Mouse (Mus musculus): ENCODE results near the gene Cftr. TPM values are rescaled to one million over a fixed set of nuclear protein-coding genes. Genes with fewer than 3 reads are reported as not detected.
A peak's percentile ranks its signal among the peaks of the same experiment; 100 is the strongest.

Gene Cftr
- polyA plus RNA-seq, 1 experiment from 2014 or later: 0.74 TPM

GRCm38 (mm10) chr6:18182903-18183302 is 12.4 kb downstream of the Cftr start:
- Histone ChIP-seq H3K4me3 (ENCODE audit: low read depth, low read length) (no peak overlapping the region), H3K36me3 (ENCODE audit: control insufficient read depth, insufficient read depth, low read length) (no peaks in the 10 kb centered on the region), H3K27ac (ENCODE audit: low read length) (no peak overlapping the region), H3K27me3 (ENCODE audit: control insufficient read depth, insufficient read depth, low read depth, low read length) (no peaks in the 10 kb centered on the region), H3K9me3 (replicated peaks; ENCODE audit: control insufficient read depth, low read length, poor library complexity, severe bottlenecking) (no peaks in the 10 kb centered on the region), H3K4me2 (ENCODE audit: low read length) (no peak overlapping the region), H3K4me1 (ENCODE audit: control insufficient read depth, insufficient read depth, low read length) (no peaks in the 10 kb centered on the region), H3K9ac (ENCODE audit: low read depth, low read length) (no peak overlapping the region)
- ATAC-seq: no peak

DNA sequence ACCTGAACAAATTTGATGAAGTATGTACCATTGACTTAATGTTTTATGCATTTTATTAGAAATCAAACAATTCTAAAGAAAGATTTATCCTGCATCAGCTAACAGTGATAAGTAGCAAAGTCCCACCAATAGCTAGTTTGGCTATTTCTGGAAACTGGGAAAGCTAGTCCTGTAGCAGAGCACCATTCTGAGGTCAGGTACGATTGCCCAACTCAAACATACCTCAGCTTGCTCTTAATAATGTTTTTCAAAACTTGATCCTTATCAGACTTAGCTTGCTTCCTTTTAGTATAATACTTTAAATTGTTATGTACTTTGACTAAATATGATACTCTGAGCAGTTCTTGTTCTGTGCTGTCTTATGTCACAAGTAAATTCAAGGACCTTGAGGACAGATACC is 50.2 kb downstream of the Cftr start:
- ATAC-seq: no peak
- Histone ChIP-seq H3K9me3 (replicated peaks; ENCODE audit: control insufficient read depth, low read length, poor library complexity, severe bottlenecking) (no peaks in the 10 kb centered on the region), H3K4me2 (ENCODE audit: low read length) (no peak overlapping the region), H3K27me3 (ENCODE audit: control insufficient read depth, insufficient read depth, low read depth, low read length) (no peaks in the 10 kb centered on the region), H3K9ac (ENCODE audit: low read depth, low read length) (no peak overlapping the region), H3K4me3 (ENCODE audit: low read depth, low read length) (no peak overlapping the region), H3K27ac (ENCODE audit: low read length) (no peak overlapping the region), H3K4me1 (ENCODE audit: control insufficient read depth, insufficient read depth, low read length) (no peaks in the 10 kb centered on the region), H3K36me3 (ENCODE audit: control insufficient read depth, insufficient read depth, low read length) (no peaks in the 10 kb centered on the region)
- WGBS: 77% methylated on average over 1 of the region's 1 CpGs

DNA sequence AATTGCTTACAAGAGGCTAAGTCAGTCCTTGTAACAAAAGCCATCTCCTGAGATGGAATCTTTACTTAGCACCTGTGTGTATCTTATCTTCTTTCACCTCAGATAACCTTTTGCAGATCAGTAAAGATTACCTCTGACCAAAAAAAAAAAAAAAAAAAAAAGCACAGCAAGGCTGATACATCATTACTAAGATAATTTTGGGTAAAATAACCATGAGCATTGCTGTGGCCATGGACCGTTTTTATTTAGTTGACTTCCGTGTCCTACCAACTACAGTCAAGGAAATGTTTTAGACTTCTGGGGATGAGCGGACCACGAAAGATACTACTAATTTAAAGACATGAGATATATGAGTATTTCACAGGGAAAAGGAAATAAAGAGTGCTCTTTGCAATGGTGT is 52.7 kb downstream of the Cftr start:
- no peak overlapping the region for H3K27ac ChIP-seq (ENCODE audit: low read length)
- no peaks in the 10 kb centered on the region for H3K4me1 ChIP-seq (ENCODE audit: control insufficient read depth, insufficient read depth, low read length)
- WGBS: 95% methylated on average over 4 of the region's 4 CpGs
- H3K4me3 ChIP-seq (ENCODE audit: low read depth, low read length): no peak overlapping the region
- no peak overlapping the region for H3K9ac ChIP-seq (ENCODE audit: low read depth, low read length)
- ATAC-seq: no peak
- no peak overlapping the region for H3K4me2 ChIP-seq (ENCODE audit: low read length)
- H3K27me3 ChIP-seq (ENCODE audit: control insufficient read depth, insufficient read depth, low read depth, low read length): no peaks in the 10 kb centered on the region
- H3K9me3 ChIP-seq (replicated peaks; ENCODE audit: control insufficient read depth, low read length, poor library complexity, severe bottlenecking): no peaks in the 10 kb centered on the region
- H3K36me3 ChIP-seq (ENCODE audit: control insufficient read depth, insufficient read depth, low read length): no peaks in the 10 kb centered on the region

- H3K9ac ChIP-seq (ENCODE audit: low read depth, low read length): no peak overlapping the region
- H3K36me3 ChIP-seq (ENCODE audit: control insufficient read depth, insufficient read depth, low read length): no peaks in the 10 kb centered on the region
- H3K4me1 ChIP-seq (ENCODE audit: control insufficient read depth, insufficient read depth, low read length): no peaks in the 10 kb centered on the region
- no peak for ATAC-seq
- no peak overlapping the region for H3K27ac ChIP-seq (ENCODE audit: low read length)
- no peak overlapping the region for H3K4me2 ChIP-seq (ENCODE audit: low read length)
- no peaks in the 10 kb centered on the region for H3K27me3 ChIP-seq (ENCODE audit: control insufficient read depth, insufficient read depth, low read depth, low read length)
- no peak overlapping the region for H3K4me3 ChIP-seq (ENCODE audit: low read depth, low read length)
- no peaks in the 10 kb centered on the region for H3K9me3 ChIP-seq (replicated peaks; ENCODE audit: control insufficient read depth, low read length, poor library complexity, severe bottlenecking)
- WGBS: 11% methylated on average over 3 of the region's 3 CpGs
Observed at GRCm38 (mm10) chr6:18225157-18225556, 54.7 kb downstream of the Cftr start.

- H3K27me3 ChIP-seq (ENCODE audit: control insufficient read depth, insufficient read depth, low read depth, low read length): no peaks in the 10 kb centered on the region
- ATAC-seq: 0 out of 2 replicates have a peak, but pooled peaks have one; percentile 32
Observed at GRCm38 (mm10) chr6:18246495-18246894, 76.0 kb downstream of the Cftr start.

GRCm38 (mm10) chr6:18247891-18248463 is 77.5 kb downstream of the Cftr start:
- 52% methylated on average over 2 of the region's 2 CpGs for WGBS
- Histone ChIP-seq H3K4me1 (ENCODE audit: control insufficient read depth, insufficient read depth, low read length) (no peaks in the 10 kb centered on the region), H3K9ac (ENCODE audit: low read depth, low read length) (no peak overlapping the region), H3K4me2 (ENCODE audit: low read length) (no peak overlapping the region), H3K27ac (ENCODE audit: low read length) (no peak overlapping the region), H3K9me3 (replicated peaks; ENCODE audit: control insufficient read depth, low read length, poor library complexity, severe bottlenecking) (no peaks in the 10 kb centered on the region), H3K27me3 (ENCODE audit: control insufficient read depth, insufficient read depth, low read depth, low read length) (no peaks in the 10 kb centered on the region), H3K36me3 (ENCODE audit: control insufficient read depth, insufficient read depth, low read length) (no peaks in the 10 kb centered on the region), H3K4me3 (ENCODE audit: low read depth, low read length) (no peak overlapping the region)
- ATAC-seq: no peak

More at GRCm38 (mm10) chr6:18246495-18246894, 76.0 kb downstream of the Cftr start:
- H3K27ac ChIP-seq (ENCODE audit: low read length): no peak overlapping the region
- no peaks in the 10 kb centered on the region for H3K9me3 ChIP-seq (replicated peaks; ENCODE audit: control insufficient read depth, low read length, poor library complexity, severe bottlenecking)
- no peaks in the 10 kb centered on the region for H3K36me3 ChIP-seq (ENCODE audit: control insufficient read depth, insufficient read depth, low read length)
- H3K4me2 ChIP-seq (ENCODE audit: low read length): no peak overlapping the region
- H3K4me1 ChIP-seq (ENCODE audit: control insufficient read depth, insufficient read depth, low read length): no peaks in the 10 kb centered on the region
- H3K4me3 ChIP-seq (ENCODE audit: low read depth, low read length): no peak overlapping the region
- 9% methylated on average over 1 of the region's 1 CpGs for WGBS
- no peak overlapping the region for H3K9ac ChIP-seq (ENCODE audit: low read depth, low read length)

DNA sequence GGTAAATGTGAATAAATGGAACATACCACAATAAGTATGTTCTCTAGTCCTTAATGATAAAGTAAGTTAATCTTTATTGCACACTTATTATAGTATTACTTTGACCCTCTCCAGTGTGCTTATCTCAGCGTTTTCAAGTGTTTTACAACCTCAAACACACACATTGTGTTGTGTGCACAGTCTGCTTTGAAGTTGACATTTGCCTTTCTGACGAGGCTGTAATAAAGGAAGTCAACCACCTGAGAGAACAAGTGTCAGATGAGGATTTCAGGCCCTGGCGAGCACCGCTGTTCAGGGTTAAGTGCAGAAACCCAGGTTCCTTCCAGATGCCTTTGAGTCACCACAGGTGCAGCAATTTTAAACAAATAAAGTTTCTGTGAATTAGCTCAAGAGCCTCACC is 78.0 kb downstream of the Cftr start:
- no peak overlapping the region for H3K4me3 ChIP-seq (ENCODE audit: low read depth, low read length)
- 35% methylated on average over 4 of the region's 4 CpGs for WGBS
- no peak overlapping the region for H3K9ac ChIP-seq (ENCODE audit: low read depth, low read length)
- no peaks in the 10 kb centered on the region for H3K4me1 ChIP-seq (ENCODE audit: control insufficient read depth, insufficient read depth, low read length)
- H3K4me2 ChIP-seq (ENCODE audit: low read length): no peak overlapping the region
- no peaks in the 10 kb centered on the region for H3K36me3 ChIP-seq (ENCODE audit: control insufficient read depth, insufficient read depth, low read length)
- H3K9me3 ChIP-seq (replicated peaks; ENCODE audit: control insufficient read depth, low read length, poor library complexity, severe bottlenecking): no peaks in the 10 kb centered on the region
- no peak overlapping the region for H3K27ac ChIP-seq (ENCODE audit: low read length)
- no peak for ATAC-seq
- H3K27me3 ChIP-seq (ENCODE audit: control insufficient read depth, insufficient read depth, low read depth, low read length): no peaks in the 10 kb centered on the region

- Histone ChIP-seq H3K4me2 (ENCODE audit: low read length) (no peak overlapping the region), H3K36me3 (ENCODE audit: control insufficient read depth, insufficient read depth, low read length) (no peaks in the 10 kb centered on the region), H3K4me3 (ENCODE audit: low read depth, low read length) (no peak overlapping the region), H3K27me3 (ENCODE audit: control insufficient read depth, insufficient read depth, low read depth, low read length) (no peaks in the 10 kb centered on the region), H3K9ac (ENCODE audit: low read depth, low read length) (no peak overlapping the region), H3K9me3 (replicated peaks; ENCODE audit: control insufficient read depth, low read length, poor library complexity, severe bottlenecking) (no peaks in the 10 kb centered on the region), H3K27ac (ENCODE audit: low read length) (no peak overlapping the region), H3K4me1 (ENCODE audit: control insufficient read depth, insufficient read depth, low read length) (no peaks in the 10 kb centered on the region)
- ATAC-seq: no peak
- 39% methylated on average over 5 of the region's 5 CpGs for WGBS
Observed at GRCm38 (mm10) chr6:18254586-18254985, 84.1 kb downstream of the Cftr start.

- Histone ChIP-seq H3K36me3 (ENCODE audit: control insufficient read depth, insufficient read depth, low read length) (no peaks in the 10 kb centered on the region), H3K27ac (ENCODE audit: low read length) (no peak overlapping the region), H3K9ac (ENCODE audit: low read depth, low read length) (no peak overlapping the region), H3K27me3 (ENCODE audit: control insufficient read depth, insufficient read depth, low read depth, low read length) (no peaks in the 10 kb centered on the region), H3K4me1 (ENCODE audit: control insufficient read depth, insufficient read depth, low read length) (no peaks in the 10 kb centered on the region), H3K9me3 (replicated peaks; ENCODE audit: control insufficient read depth, low read length, poor library complexity, severe bottlenecking) (no peaks in the 10 kb centered on the region), H3K4me2 (ENCODE audit: low read length) (no peak overlapping the region), H3K4me3 (ENCODE audit: low read depth, low read length) (no peak overlapping the region)
- WGBS: 20% methylated on average over 1 of the region's 1 CpGs
- ATAC-seq: no peak
Observed at GRCm38 (mm10) chr6:18270983-18271382, 100.5 kb downstream of the Cftr start.

Measured in midbrain, embryonic 16.5 days (tissue).